Mouse (Mus musculus): ENCODE data around the gene Pyy.

The Pyy gene

GRCm38 (mm10) chr11:102107732-102108131 lies at the start of gene Pyy:
Pyy (minus strand) TSS chr11:102107832.
- DNase-seq = no peak

- no peak for DNase-seq
Observed at GRCm38 (mm10) chr11:102156786-102157089, 49.1 kb upstream of the Pyy start.

DNA sequence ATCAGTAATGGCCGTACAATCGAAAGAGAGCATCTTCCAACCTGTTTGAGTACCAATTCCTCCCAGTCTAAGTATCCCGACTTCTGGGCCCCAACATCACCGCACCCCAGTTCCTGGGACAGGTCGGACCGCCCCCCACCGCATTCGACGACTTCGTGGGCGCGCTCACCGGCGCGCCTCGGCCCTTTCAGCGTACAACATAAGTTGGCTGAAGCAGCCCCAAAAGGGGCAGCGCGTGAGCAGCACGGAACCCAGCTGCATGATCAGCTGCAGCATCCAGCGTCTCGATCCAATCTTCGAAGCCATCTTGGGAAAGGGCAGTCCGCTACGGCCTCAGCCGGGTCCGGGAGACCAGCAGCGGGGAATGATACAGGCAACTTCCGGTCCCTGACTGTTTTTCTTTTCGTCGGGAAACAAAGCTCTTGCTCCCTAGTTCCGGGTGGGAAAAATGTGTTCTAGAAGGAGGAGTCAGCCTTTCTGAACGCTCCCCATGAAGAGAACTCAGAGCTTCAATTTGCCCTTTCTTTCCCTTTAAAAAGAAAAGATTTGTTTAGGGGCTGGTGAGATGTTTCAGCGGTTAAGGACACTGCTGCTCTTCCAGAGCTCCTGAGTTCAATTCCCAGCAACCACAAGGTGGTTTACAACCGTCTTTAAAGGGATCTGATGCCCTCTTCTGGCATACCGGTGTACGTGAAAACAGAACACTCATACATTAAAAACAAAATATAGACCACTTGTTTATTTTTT lies 48.6 kb upstream of the Pyy start, which contains the start of gene Tmem101:
Tmem101 (minus strand) TSS at position 366 of the 747 bp plus-strand sequence.
- DNase-seq = peak; percentile 90

GRCm38 (mm10) chr11:102147213-102147989 lies 39.8 kb upstream of the Pyy start:
- no peak for DNase-seq

- no peak for DNase-seq
Observed at GRCm38 (mm10) chr11:102146531-102146930, 38.9 kb upstream of the Pyy start.

- no peak for DNase-seq
Observed at GRCm38 (mm10) chr11:102146005-102146404, 38.4 kb upstream of the Pyy start.

GRCm38 (mm10) chr11:102145471-102146001 lies 37.9 kb upstream of the Pyy start, which contains the start of gene Nags:
Nags (plus strand) TSS chr11:102145513.
- DNase-seq = no peak

- DNase-seq = no peak
Observed at GRCm38 (mm10) chr11:102144957-102145470, 37.4 kb upstream of the Pyy start.

- DNase-seq = no peak
Observed at GRCm38 (mm10) chr11:102142355-102142754, 34.7 kb upstream of the Pyy start.

GRCm38 (mm10) chr11:102140508-102140907 lies 32.9 kb upstream of the Pyy start:
- DNase-seq = peak; percentile 72

DNA sequence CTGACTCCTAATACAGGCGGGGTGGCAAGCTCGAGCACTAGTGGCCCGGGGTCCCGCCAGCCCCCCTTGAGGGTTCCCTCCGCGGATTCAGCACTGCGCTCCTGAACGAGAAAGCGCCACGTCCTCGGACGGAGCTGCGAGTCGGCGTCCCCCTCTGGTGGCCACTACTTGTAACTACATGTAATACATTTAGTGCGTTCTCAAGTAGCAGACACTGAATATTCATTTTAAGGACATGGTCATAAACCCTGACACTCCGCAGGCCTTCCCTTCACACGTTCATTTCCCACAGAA lies 30.8 kb upstream of the Pyy start:
- peak; percentile 76 for DNase-seq

GRCm38 (mm10) chr11:102137625-102138446 lies 30.2 kb upstream of the Pyy start:
- DNase-seq = no peak

DNA sequence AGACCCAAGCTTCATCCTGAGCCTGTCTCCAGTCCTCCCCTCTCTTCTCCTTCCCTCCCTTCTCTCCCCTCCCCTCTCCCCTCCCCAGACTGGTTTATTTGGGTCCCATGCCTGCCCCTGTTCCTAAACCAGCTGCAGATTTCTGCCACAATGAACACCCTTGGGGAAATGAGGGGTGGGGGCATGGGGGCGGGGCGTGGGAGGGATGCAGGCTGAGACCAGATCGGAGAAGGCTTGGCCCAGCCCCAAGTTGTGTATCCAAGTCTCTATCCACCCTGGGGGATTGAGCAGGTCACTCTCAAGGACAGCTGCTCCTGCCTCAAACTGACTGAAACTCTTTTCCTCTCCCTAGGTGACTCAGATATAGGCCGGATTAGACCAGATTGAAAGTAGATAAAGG lies 26.9 kb upstream of the Pyy start:
- DNase-seq = no peak

DNA sequence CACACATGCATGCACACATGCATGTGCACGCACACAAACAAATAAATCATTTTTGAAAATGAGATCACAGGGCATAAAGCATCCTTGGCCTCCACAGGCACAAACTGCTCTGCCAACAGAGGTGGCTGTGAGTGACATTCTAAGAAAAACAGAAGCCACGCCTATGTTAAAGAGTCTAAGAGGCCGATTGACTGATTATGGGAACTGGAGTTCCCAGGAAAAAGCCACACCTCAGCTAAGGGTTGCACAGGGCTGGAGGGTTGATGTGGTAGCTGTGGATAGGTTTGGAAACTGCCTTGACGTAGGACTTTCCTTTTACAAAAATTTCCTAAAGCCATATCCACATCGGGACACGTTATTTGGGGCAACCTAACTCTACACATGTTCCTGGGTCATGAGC lies 9.8 kb upstream of the Pyy start:
- no peak for DNase-seq

- DNase-seq = no peak
Observed at GRCm38 (mm10) chr11:102116241-102116640, 8.6 kb upstream of the Pyy start.

DNA sequence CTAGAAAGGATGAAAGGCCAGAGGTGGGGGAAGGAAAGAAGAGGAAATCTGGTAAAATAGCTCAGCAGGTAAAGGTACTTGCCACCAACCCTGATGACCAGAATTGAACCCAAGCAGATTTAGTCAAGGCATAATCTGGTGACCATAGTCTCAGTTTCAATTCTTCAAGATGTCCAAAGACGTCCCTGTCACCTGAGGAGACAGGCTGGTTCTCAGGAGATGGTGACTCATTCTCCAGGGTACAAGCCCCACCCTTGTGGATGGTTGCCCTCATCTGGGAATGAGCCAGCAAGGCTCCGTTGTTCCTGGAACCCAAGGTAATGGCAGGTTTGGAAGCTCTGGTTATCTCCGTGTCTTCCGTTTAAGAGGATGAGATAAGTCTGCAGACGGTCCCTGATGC lies 3.9 kb upstream of the Pyy start:
- DNase-seq = no peak

- DNase-seq = no peak
Observed at GRCm38 (mm10) chr11:102106911-102107310, 721 bp downstream of the Pyy start.

DNA sequence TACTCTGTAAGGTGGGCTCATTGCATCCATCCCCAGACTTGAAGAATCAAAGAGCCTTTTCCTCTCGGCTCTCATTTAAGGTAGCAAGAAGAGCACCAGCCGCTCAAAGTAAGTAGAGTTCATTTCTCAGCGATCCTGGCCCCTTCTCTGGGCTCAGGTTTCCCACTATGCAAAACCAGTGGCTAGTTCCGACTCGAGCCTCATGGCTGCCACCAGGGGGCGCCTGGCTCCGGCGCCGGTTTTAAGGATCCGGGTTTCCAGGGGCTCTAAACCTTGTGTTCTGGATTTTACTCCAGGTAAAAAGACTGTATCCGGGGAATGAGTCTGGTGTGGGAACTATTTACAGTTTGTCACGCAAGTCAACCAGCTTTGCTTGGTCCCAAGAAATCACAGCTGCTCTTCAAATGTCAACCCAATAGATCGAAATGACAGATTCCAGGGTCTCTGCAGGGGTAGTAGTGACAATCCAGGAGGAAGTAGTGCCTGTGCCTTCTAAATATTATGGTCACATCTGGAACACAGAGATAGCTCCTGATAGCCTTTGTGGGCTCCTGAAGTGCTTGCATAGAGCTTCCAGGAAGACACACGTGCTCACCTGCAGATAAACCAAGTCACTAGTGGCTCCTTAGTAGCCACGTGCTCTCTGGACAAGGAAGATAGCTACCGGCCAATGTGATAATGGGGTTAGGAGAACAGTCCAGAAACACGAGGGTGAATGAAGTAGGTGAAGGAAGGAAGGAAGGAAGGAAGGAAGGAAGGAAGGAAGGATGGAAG lies 5.0 kb downstream of the Pyy start:
- peak; percentile 75 for DNase-seq

DNA sequence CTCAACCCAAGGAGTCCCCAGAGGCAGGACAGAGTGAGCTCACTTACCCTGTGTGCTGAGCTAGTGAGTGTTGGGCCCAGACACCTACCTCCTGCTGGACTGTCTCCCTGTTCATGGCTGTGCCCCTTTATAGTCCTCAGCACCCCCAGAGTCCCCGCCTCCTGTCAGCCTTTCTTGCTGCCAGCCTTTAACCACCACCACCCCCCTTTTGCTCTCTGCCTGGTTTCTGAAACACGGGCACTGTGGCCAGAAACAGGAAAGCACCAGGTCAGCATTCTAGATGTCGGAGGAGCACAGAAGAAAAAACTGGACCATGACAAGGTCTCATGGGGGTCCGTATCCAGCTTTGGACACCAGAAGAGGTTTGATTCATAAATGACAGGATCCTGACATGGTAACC lies 6.4 kb downstream of the Pyy start, which contains the start of gene Ppy:
Ppy (minus strand) TSS at position 101 of the 400 bp plus-strand sequence.
- no peak for DNase-seq

DNA sequence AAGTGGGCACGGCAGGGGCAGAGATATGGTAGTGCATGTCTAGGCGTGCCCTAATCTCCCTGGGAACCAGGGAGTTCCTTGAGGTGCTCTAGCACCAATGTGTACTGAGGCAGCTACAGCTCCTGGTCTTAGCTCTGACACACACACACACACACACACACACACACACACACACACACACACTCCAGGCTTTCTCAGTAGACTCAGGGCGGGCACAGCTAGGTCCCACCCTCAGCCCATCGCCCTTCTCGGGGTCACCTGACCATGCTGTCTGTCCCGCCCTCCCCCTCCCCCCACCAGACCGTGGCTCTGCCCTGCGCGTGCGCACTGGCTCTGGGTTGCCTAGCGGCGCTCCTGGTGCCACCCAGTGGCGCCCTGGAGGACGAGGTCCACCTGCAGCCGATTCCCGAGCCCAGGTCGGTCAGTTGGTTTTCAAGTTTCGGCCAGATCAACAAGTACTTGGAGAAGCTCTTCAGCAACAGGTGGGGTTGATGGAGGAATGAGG lies 10.7 kb downstream of the Pyy start:
- peak; percentile 67 for DNase-seq

- DNase-seq = no peak
Observed at GRCm38 (mm10) chr11:102096446-102096845, 11.2 kb downstream of the Pyy start.

DNA sequence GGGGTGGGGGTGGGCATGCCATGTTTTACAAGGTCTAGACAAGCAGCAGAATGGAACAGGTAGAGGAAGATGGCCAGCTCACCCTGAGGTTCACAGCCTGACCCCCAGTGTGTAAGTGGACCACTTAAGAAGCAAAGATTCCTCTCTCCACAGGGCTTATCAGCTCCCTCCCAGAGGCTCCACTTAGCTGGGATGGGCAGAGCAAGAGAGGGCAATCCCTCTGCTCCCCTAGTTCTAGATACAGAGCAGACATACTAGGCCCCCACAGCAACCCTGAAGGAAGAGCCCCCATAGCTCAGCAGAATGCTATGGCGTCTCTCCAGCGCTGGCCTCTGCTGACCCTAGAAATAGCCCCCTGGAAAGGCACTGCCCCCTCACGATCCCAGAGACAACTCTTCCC lies 12.0 kb downstream of the Pyy start:
- no peak for DNase-seq

Measured in lung, postnatal 14 days (tissue).